Mouse (Mus musculus) heart, postnatal 36 days (tissue): ENCODE measurements around the gene Slc9a1. TPM values are rescaled to one million over a fixed set of nuclear protein-coding genes. Genes with fewer than 3 reads are reported as not detected.

Experiments used
- DNase-seq, 2 experiments: peaks; one replicate each; pipeline ENCODE4 v3.0.0; 2021 to 2022
- intact Hi-C: fragments of 180-260 bp; cut with DNase I; formaldehyde crosslinking; loops from one replicate; pipeline ENCODE4 v1.15.1; 2025
- total RNA-seq, 2 experiments: library from RNA; stranded (reverse); gene quantifications; 2 replicates each; pipeline ENCODE4 v1.2.3; 2021

Slc9a1 gene
- 10 to 100 TPM; 17.6 to 18.8 TPM for total RNA-seq

GRCm38 (mm10) chr4:133369553-133370297 is at the start of gene Slc9a1:
Slc9a1 (plus strand) TSS chr4:133369706.
- peak; percentile 95 to 97 for DNase-seq
- intact Hi-C loops: loop anchor here (2.0 kb wide), 1 partner anchor 49 kb away; no protein-coding TSS in a partner anchor

- intact Hi-C loops: no loop called here
- no peak for DNase-seq
These were observed 41.4 kb upstream of the Slc9a1 start for GRCm38 (mm10) chr4:133328129-133328528.

- intact Hi-C loops: no loop called here
- DNase-seq: no peak
These were observed 39.2 kb upstream of the Slc9a1 start for GRCm38 (mm10) chr4:133330296-133330695.

GRCm38 (mm10) chr4:133333306-133333705 is 36.2 kb upstream of the Slc9a1 start:
- DNase-seq: no peak

GRCm38 (mm10) chr4:133337833-133338520 is 31.5 kb upstream of the Slc9a1 start:
- no peak for DNase-seq

More at GRCm38 (mm10) chr4:133333306-133333705, 36.2 kb upstream of the Slc9a1 start:
- intact Hi-C loops: no loop called here

GRCm38 (mm10) chr4:133338521-133339095 is 30.9 kb upstream of the Slc9a1 start:
- intact Hi-C loops: loop anchor here (2.0 kb wide), 1 partner anchor 60 kb away; no protein-coding TSS in a partner anchor
- no peak for DNase-seq

More at GRCm38 (mm10) chr4:133337833-133338520, 31.5 kb upstream of the Slc9a1 start:
- intact Hi-C loops: loop anchor here (2.0 kb wide), 1 partner anchor 59 kb away; no protein-coding TSS in a partner anchor

GRCm38 (mm10) chr4:133339148-133339749 is 30.3 kb upstream of the Slc9a1 start:
- intact Hi-C loops: loop anchor here (2.0 kb wide), 1 partner anchor 60 kb away; no protein-coding TSS in a partner anchor
- DNase-seq: peak; percentile 99

GRCm38 (mm10) chr4:133340217-133340616 is 29.3 kb upstream of the Slc9a1 start:
- intact Hi-C loops: no loop called here
- DNase-seq: no peak

- DNase-seq: peak; percentile 35 to 57
- intact Hi-C loops: loop anchor here (1.0 kb wide), 1 partner anchor 34 kb away; no protein-coding TSS in a partner anchor
These were observed 25.4 kb upstream of the Slc9a1 start for GRCm38 (mm10) chr4:133344112-133344511.

- DNase-seq: no peak
- intact Hi-C loops: no loop called here
These were observed 23.8 kb upstream of the Slc9a1 start for GRCm38 (mm10) chr4:133345702-133346101.

GRCm38 (mm10) chr4:133346577-133346976 is 22.9 kb upstream of the Slc9a1 start:
- DNase-seq: no peak
- intact Hi-C loops: no loop called here

GRCm38 (mm10) chr4:133347624-133348023 is 21.9 kb upstream of the Slc9a1 start:
- no peak for DNase-seq
- intact Hi-C loops: no loop called here

GRCm38 (mm10) chr4:133348051-133348775 is 21.3 kb upstream of the Slc9a1 start:
- DNase-seq: no peak
- intact Hi-C loops: no loop called here

GRCm38 (mm10) chr4:133352797-133353196 is 16.7 kb upstream of the Slc9a1 start:
- no peak for DNase-seq
- intact Hi-C loops: no loop called here

GRCm38 (mm10) chr4:133353367-133354365 is 15.8 kb upstream of the Slc9a1 start, which contains the start of gene Wdtc1:
Wdtc1 (minus strand) TSS chr4:133353481.
- no peak for DNase-seq
- intact Hi-C loops: no loop called here

- intact Hi-C loops: no loop called here
- no peak for DNase-seq
These were observed 14.9 kb upstream of the Slc9a1 start for GRCm38 (mm10) chr4:133354641-133355040.

- no peak for DNase-seq
- intact Hi-C loops: no loop called here
These were observed 1.1 kb downstream of the Slc9a1 start for GRCm38 (mm10) chr4:133370298-133371274.
